Mouse (Mus musculus) left cerebral cortex, adult 9 months (tissue): Measurements from ENCODE around the gene Slc7a11.

ENCODE experiments used
- DNase-seq, 2 experiments: peaks; one replicate each; pipeline ENCODE4 v3.0.0; 2022; ENCODE audit warnings: low spot score in 2 of 2

The Slc7a11 gene

DNA sequence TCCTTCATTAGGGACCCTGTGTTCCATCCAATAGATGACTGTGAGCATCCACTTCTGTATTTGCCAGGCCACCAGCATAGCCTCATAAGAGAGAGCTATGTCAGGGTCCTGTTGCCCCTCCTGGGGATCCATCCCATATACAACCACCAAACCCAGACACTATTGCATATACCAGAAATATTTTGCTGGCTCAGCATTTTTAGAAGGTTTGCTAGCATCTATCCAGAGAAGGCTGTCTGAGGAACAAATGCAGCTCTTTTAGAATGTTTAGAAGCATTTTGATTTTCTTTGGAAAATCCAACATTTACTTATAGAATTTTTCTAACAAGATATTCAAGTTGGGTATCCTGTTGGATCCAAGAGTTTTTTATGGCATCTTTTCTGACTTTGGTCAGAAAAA lies 299.3 kb downstream of the Slc7a11 start:
- no peak for DNase-seq

- no peak for DNase-seq
Measured at GRCm38 (mm10) chr3:50138319-50138718, 305.1 kb downstream of the Slc7a11 start.

DNA sequence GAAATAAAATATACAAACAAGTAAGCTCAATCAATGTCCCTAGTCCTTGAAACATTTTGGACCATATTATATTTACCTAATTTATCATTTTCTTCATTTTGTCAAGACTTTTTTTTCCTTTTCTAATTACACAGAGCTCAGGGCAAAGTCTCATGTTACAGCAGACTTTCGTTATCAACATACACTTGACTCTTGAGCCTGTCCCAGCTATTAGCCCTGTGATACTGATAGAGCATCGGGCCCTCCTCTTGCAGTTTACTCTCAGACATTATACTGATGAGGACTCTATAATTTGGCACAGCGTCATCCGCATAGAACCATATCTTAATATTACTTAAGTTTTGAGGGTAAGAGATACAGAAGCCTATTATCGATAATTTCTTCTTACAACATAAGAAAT lies 311.2 kb downstream of the Slc7a11 start:
- DNase-seq: no peak

DNA sequence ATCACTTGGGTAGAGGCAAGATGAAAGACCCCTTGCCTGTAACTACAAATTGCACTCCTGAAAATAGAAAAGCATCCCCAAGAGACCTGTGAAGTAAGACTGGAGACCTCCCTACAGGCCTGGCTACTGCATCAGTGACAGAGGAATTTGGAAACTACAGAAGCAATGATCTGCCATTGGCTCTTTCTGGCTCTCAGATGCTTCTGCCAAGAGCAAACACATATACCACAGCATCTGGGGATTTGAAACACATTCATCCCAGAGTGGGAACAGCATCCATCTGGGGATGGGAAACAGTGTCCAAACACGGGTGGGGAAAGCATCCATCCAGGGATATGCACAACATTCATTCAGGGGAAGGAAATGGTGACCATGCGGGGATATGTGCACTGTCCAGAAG lies 313.1 kb downstream of the Slc7a11 start:
- no peak for DNase-seq

GRCm38 (mm10) chr3:50121001-50121400 lies 322.4 kb downstream of the Slc7a11 start:
- no peak for DNase-seq

GRCm38 (mm10) chr3:50116266-50116665 lies 327.1 kb downstream of the Slc7a11 start:
- no peak for DNase-seq

GRCm38 (mm10) chr3:50105509-50105908 lies 337.9 kb downstream of the Slc7a11 start:
- DNase-seq: no peak

GRCm38 (mm10) chr3:50094404-50095092 lies 348.9 kb downstream of the Slc7a11 start:
- DNase-seq: no peak

- peak in 1 of 2 experiments; percentile 52 for DNase-seq
Measured at GRCm38 (mm10) chr3:50076979-50077378, 366.4 kb downstream of the Slc7a11 start.

GRCm38 (mm10) chr3:50063396-50063795 lies 380.0 kb downstream of the Slc7a11 start:
- DNase-seq: no peak

- DNase-seq: no peak
Measured at GRCm38 (mm10) chr3:50044666-50045065, 398.7 kb downstream of the Slc7a11 start.

DNA sequence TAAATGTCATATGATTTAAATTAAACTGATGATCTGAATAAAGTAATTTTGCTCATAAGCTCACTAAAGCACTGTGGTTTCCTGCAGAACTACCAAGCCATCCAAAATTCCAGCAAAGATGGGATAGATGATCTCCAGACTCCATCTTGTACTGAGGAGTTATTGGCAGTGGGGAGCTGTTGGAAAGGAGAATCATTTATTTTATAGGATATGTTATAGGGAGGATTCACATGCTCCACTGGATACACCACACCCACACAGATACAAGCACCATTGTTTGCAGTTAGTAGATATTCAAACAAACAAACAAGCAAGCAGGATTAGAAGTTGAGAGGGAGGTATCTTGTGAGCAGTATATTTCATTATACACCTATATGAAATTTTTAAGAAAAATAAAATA lies 399.3 kb downstream of the Slc7a11 start:
- DNase-seq: no peak

DNA sequence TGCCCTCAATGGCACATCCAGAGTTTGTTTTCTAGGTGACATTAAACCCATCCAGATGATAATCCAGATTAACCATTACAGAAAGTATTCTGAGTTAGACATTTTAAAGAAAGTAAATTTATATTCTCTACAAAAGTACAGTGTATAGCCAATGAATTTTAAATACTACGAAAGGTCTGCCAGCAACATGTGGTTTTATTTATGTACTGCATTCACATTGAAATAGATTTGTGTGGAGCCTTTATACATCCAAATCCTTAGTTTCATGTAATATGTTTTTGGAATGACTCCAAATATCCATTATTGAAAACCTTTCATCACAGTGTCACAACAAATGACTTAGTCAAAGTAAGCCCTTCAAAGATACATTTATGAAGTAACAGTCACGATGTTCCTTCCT lies 402.3 kb downstream of the Slc7a11 start:
- DNase-seq: no peak

GRCm38 (mm10) chr3:50035875-50036528 lies 407.4 kb downstream of the Slc7a11 start:
- no peak for DNase-seq

- DNase-seq: no peak
Measured at GRCm38 (mm10) chr3:50033325-50033724, 410.1 kb downstream of the Slc7a11 start.

DNA sequence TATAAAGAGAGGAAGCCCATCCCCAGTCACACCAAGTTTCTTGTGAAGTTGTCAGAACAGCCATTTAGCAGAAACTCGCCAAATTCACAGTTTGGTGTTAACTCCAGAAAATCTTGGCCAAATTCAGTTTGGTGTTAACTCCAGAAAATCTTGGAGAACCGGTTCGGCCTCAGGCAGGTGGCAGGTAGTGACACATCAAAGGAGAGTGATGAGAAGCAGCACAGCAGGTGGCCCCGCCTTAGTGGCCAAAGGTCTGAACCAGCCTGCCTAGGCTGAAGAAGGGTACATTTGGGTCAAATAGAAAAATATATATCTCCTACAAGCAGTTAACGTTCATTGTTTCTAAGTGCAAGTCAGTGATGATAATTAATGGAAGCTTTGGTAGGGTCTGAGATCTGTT lies 417.4 kb downstream of the Slc7a11 start:
- no peak for DNase-seq

DNA sequence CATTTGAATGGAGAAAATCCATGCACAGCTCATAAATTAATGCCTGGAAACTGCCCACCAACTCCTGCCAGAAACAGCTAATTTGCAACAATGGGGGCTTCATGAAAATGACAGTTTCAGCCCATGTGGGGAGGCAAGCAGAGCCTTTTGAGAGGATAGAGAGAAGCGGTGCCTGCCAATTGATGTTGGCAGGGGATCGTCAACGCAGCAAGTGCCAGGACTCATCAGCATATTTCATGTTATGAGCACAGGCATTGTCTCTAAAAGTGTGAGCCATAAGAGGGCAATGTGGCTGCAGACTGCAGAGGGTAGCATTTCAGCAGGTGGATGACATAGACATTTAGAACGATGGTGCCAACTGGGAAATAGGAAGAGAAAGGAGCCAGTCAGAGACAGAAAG lies 429.0 kb downstream of the Slc7a11 start:
- peak in 1 of 2 experiments; percentile 32 for DNase-seq

- DNase-seq: no peak
Measured at GRCm38 (mm10) chr3:50012012-50012411, 431.4 kb downstream of the Slc7a11 start.

DNA sequence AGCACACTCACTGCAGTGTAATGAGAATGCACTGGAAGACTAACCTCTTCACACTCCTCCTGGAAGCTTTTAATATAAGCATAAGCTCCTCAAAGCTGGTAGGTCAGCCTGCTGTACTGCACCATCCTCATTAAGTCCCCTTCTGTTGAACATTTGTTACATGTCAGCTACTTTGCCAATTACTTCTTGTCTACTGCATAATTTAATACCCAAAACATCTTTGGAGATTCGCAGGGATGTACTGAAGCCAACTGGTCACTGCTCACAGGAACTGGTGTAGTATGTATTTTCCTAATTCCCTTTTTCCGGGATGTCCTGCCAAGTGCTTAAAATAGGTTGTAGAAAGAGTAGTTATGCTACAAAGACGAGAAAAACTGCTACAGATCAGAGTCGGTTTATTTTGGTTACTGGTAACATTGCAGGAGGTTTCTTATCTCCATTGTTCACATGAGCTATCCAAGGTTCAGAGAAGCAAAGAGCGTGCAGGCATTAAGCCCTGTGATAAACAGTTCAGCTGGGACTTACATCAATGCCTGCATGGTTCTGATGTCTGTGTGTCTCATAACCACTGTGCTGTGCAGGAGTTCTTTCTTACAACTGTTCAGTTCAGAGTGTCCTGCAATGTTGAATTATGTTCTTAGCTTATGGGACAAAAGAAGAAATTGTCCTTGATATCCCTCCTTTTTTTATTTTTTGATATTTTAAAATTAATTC lies 439.3 kb downstream of the Slc7a11 start:
- no peak for DNase-seq

GRCm38 (mm10) chr3:50002067-50002466 lies 441.3 kb downstream of the Slc7a11 start:
- no peak for DNase-seq

DNA sequence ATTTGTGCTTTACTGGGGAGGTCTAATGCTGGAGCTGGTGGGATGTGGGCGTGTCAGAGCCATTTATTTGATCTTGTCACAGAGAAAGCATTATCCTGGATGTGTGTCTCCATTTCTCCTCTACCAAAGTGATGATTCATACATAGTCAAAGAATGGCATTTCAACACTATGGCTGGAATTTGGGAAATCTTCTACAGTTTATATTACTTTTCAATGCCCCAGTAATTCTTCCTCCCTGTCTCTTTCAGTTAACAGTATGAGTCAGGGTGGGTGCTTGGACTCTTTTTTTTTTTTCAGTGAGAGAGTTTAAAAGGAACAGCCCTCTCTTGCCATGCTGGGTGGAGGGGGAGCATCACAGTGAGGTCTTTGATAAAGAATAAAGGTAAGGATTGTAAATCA lies 441.8 kb downstream of the Slc7a11 start:
- no peak for DNase-seq

GRCm38 (mm10) chr3:49992891-49993290 lies 450.5 kb downstream of the Slc7a11 start:
- DNase-seq: no peak

- no peak for DNase-seq
Measured at GRCm38 (mm10) chr3:49987236-49987635, 456.2 kb downstream of the Slc7a11 start.
